Mouse (Mus musculus) spleen, adult 2 months (tissue): Measurements from ENCODE around the gene Asic2.

Experiments used
- CTCF ChIP-seq: fragments of 200-500 bp; IDR thresholded peaks from 2 replicates; pipeline ENCODE4 v1.5.1; 2011; ENCODE audit warnings: mild to moderate bottlenecking, inconsistent platforms; ENCODE audit not compliant: insufficient read depth, insufficient read length, insufficient replicate concordance; ENCODE audit errors: extremely low read depth
- POLR2A ChIP-seq: fragments of 200-500 bp; IDR thresholded peaks from 2 replicates; pipeline ENCODE4 v1.6.1; 2011; ENCODE audit warnings: low read depth, low read length, inconsistent platforms

GRCm38 (mm10) chr11:81057506-81057905, 910.8 kb downstream of the Asic2 start:
- no peak for TF ChIP-seq CTCF
- TF ChIP-seq POLR2A = no peak
